Mouse (Mus musculus) brain, embryonic 14.5 days (tissue): Measurements from ENCODE around the gene Col4a1.

ENCODE experiments used
- CTCF ChIP-seq: fragments of 200-500 bp; IDR thresholded peaks from 2 replicates; pipeline ENCODE4 v1.5.1; 2012; ENCODE audit warnings: inconsistent platforms, mild to moderate bottlenecking, moderate library complexity, borderline replicate concordance; ENCODE audit not compliant: insufficient read depth, insufficient read length; ENCODE audit errors: extremely low read depth
- POLR2A ChIP-seq: fragments of 200-500 bp; IDR thresholded peaks from 2 replicates; pipeline ENCODE4 v1.6.1; 2012; ENCODE audit warnings: mild to moderate bottlenecking, inconsistent platforms, borderline replicate concordance; ENCODE audit not compliant: poor library complexity, insufficient read depth, insufficient read length, severe bottlenecking; ENCODE audit errors: extremely low read depth

DNA sequence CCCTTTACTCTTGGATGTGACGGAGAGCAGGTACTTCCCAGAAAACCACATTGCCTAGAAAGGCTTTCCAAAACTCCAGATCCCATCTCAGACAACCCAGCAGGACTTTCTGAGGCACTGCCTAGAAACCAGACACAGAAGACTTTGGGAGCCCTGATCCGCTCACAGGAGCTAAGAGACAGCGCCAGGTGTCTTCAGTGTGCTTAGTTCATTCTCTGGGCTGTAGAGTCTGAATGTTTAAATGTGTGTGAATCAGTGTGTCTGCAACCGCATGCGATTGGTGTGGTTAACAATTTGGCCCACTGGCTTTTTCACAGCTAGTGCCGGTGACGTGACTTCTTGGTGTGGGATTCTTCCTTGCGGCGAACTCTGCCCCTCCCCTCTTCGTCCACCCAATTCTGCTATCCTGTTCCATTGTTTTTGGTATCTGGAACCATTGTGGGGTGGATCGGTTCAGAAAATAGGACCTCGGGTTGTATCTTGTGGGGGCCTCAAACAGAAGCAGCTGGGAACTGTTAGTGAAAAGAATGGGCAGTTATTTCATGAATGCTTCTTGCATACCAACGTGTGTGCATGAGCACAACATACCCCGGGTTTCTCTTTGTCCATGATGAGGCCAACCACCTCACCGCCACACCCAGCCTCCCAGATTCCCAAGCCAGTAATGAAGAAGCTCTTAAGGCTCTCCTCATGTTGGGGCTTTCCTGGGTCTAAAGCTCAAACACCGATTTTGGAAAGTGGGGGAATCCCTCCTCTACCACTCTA, 2.7 kb upstream of the Col4a1 start:
- TF ChIP-seq CTCF (no peak), POLR2A (no peak)
